Mouse (Mus musculus) fat pad, adult 2 months (tissue): ENCODE measurements at regions not wholly inside any gene's neighbourhood (a gene's known extent, or its start where the extent isn't known, plus 50 kb on each side); places are given as distances from the start of the nearest gene placed in this dataset.

ENCODE experiments used
- DNase-seq: peaks from one replicate; pipeline ENCODE4 v3.0.0-alpha.2; 2011; ENCODE audit warnings: low read depth, low spot score; ENCODE audit errors: extremely low read depth

- no peak for DNase-seq
Observed at GRCm38 (mm10) chr6:31189060-31189459, 209.5 kb upstream of the Mkln1 start.

GRCm38 (mm10) chr6:31190070-31190469 lies 208.5 kb upstream of the Mkln1 start:
- no peak for DNase-seq

GRCm38 (mm10) chr6:31190628-31191373 lies 207.7 kb upstream of the Mkln1 start:
- no peak for DNase-seq

GRCm38 (mm10) chr6:31191577-31191976 lies 207.0 kb upstream of the Mkln1 start:
- no peak for DNase-seq

GRCm38 (mm10) chr6:31192197-31192596 lies 206.3 kb upstream of the Mkln1 start:
- DNase-seq: no peak

GRCm38 (mm10) chr6:31193202-31193601 lies 205.3 kb upstream of the Mkln1 start:
- no peak for DNase-seq

- no peak for DNase-seq
Observed at GRCm38 (mm10) chr6:31197631-31198338, 200.8 kb upstream of the Mkln1 start.

GRCm38 (mm10) chr6:31198340-31198739 lies 200.2 kb upstream of the Mkln1 start:
- DNase-seq: no peak

GRCm38 (mm10) chr6:31200705-31201104 lies 197.8 kb upstream of the Mkln1 start:
- no peak for DNase-seq

- DNase-seq: no peak
Observed at GRCm38 (mm10) chr6:31201375-31201972, 197.1 kb upstream of the Mkln1 start.

GRCm38 (mm10) chr6:31202594-31202993 lies 195.9 kb upstream of the Mkln1 start:
- no peak for DNase-seq

- DNase-seq: peak; percentile 52
Observed at GRCm38 (mm10) chr6:31204434-31204833, 194.1 kb upstream of the Mkln1 start.

- DNase-seq: no peak
Observed at GRCm38 (mm10) chr6:31204839-31205238, 193.7 kb upstream of the Mkln1 start.

- DNase-seq: peak; percentile 62
Observed at GRCm38 (mm10) chr6:31206106-31206505, 192.4 kb upstream of the Mkln1 start.

- DNase-seq: no peak
Observed at GRCm38 (mm10) chr6:31207231-31207630, 191.3 kb upstream of the Mkln1 start.

GRCm38 (mm10) chr6:31208224-31208623 lies 190.3 kb upstream of the Mkln1 start:
- no peak for DNase-seq

GRCm38 (mm10) chr6:31209411-31210139 lies 189.0 kb upstream of the Mkln1 start:
- no peak for DNase-seq

GRCm38 (mm10) chr6:31210209-31210714 lies 188.3 kb upstream of the Mkln1 start:
- DNase-seq: no peak

- no peak for DNase-seq
Observed at GRCm38 (mm10) chr6:31211091-31211490, 187.4 kb upstream of the Mkln1 start.

- DNase-seq: no peak
Observed at GRCm38 (mm10) chr6:31211616-31212015, 186.9 kb upstream of the Mkln1 start.

- DNase-seq: no peak
Observed at GRCm38 (mm10) chr6:31212080-31212479, 186.5 kb upstream of the Mkln1 start.
